Mouse (Mus musculus) kidney, adult 2 months (tissue): ENCODE measurements around the gene Pitpna. TPM values are rescaled to one million over a fixed set of nuclear protein-coding genes. Genes with fewer than 3 reads are reported as not detected.

Experiments used
- DNase-seq: peaks from one replicate; pipeline ENCODE4 v3.0.0; 2021
- H3K27ac ChIP-seq: fragments of 200-500 bp; 2 replicates; pipeline ENCODE4 v1.5.1; 2012; ENCODE audit warnings: low read depth, low read length, control low read depth, inconsistent platforms; ENCODE audit not compliant: insufficient read depth
- H3K27me3 ChIP-seq: fragments of 200-500 bp; replicated peaks from 2 replicates; pipeline ENCODE4 v1.6.1; 2012; ENCODE audit warnings: mild to moderate bottlenecking, moderate library complexity, low read length, inconsistent platforms; ENCODE audit not compliant: control insufficient read depth, insufficient read depth
- H3K36me3 ChIP-seq: fragments of 200-500 bp; 2 replicates; pipeline ENCODE4 v1.6.1; 2012; ENCODE audit warnings: mild to moderate bottlenecking, moderate library complexity, low read length, inconsistent platforms; ENCODE audit not compliant: control insufficient read depth, insufficient read depth
- H3K4me1 ChIP-seq: fragments of 200-500 bp; 2 replicates; pipeline ENCODE4 v1.6.1; 2011; ENCODE audit warnings: low read length; ENCODE audit not compliant: control insufficient read depth, insufficient read depth
- H3K4me3 ChIP-seq: fragments of 200-500 bp; 2 replicates; pipeline ENCODE4 v1.5.1; 2011; ENCODE audit warnings: mild to moderate bottlenecking, low read depth, low read length, control low read depth; ENCODE audit not compliant: insufficient read depth
- CTCF ChIP-seq: fragments of 200-500 bp; conservative IDR thresholded peaks from 2 replicates; pipeline ENCODE4 v1.5.1; 2011; ENCODE audit warnings: low read depth, mild to moderate bottlenecking, control low read depth, low read length, moderate library complexity, mixed read lengths; ENCODE audit not compliant: insufficient read depth, insufficient read length
- POLR2A ChIP-seq: fragments of 200-500 bp; IDR thresholded peaks from one replicate; pipeline ENCODE4 v1.6.1; 2011; ENCODE audit warnings: low read depth, low read length, control low read depth
- WGBS: fragments of 180-500 bp; shearing (Covaris S2); methylation state at CpG from one replicate; pipeline ENCODE4 v1.1.7; 2018; 5-methylcytosine and 5-hydroxymethylcytosine counted together
- polyA plus RNA-seq: library from polyadenylated mRNA; depleted of rRNA; stranded (reverse); fragments of >200 nt; gene quantifications from 2 replicates; pipeline ENCODE4 v1.2.3, GENCODE M21; 2012; rRNA removed

The Pitpna gene
- 43.8 and 60.3 TPM in 2 replicates for polyA plus RNA-seq

GRCm38 (mm10) chr11:75587493-75588284, at the start of gene Pitpna:
Gene Pitpna, plus strand, starts transcription at chr11:75588097.
- WGBS: 5% methylated on average over 47 of the region's 49 CpGs
- peak within 1 kb of the TSS; percentile 82 for H3K27ac ChIP-seq
- DNase-seq: peak; percentile 97
- no peaks in the 10 kb centered on the region for H3K36me3 ChIP-seq
- peaks cover 4% of the 10 kb centered on the region; the same call in 1 of the 2 replicates for H3K4me1 ChIP-seq
- TF ChIP-seq POLR2A (peak; percentile 40), CTCF (no peak)
- no peaks in the 10 kb centered on the region for H3K27me3 ChIP-seq
- H3K4me3 ChIP-seq: peak within 1 kb of the TSS; percentile 86

- Histone ChIP-seq H3K27me3 (no peaks in the 10 kb centered on the region), H3K4me1 (peaks cover 23% of the 10 kb centered on the region), H3K27ac (peak overlapping the region; percentile 44), H3K4me3 (no peak overlapping the region), H3K36me3 (no peaks in the 10 kb centered on the region; the same call in 1 of the 2 replicates)
- DNase-seq: no peak
- TF ChIP-seq POLR2A (no peak), CTCF (no peak)
- WGBS: 39% methylated on average over 9 of the region's 9 CpGs
These were observed 49.5 kb upstream of the Pitpna start for GRCm38 (mm10) chr11:75538184-75538969.

- Histone ChIP-seq H3K4me3 (no peak overlapping the region), H3K36me3 (no peaks in the 10 kb centered on the region; the same call in 1 of the 2 replicates), H3K27me3 (no peaks in the 10 kb centered on the region), H3K4me1 (peaks cover 23% of the 10 kb centered on the region), H3K27ac (0 out of 2 replicates have a peak overlapping the region, but pooled peaks have one; percentile 44)
- 76% methylated on average over 13 of the region's 13 CpGs for WGBS
- DNase-seq: no peak
- TF ChIP-seq CTCF (no peak), POLR2A (no peak)
These were observed 49.0 kb upstream of the Pitpna start for GRCm38 (mm10) chr11:75538970-75539299.

- WGBS: 74% methylated on average over 8 of the region's 8 CpGs
- Histone ChIP-seq H3K4me1 (peaks cover 23% of the 10 kb centered on the region), H3K27me3 (no peaks in the 10 kb centered on the region), H3K36me3 (no peaks in the 10 kb centered on the region; the same call in 1 of the 2 replicates), H3K27ac (peak overlapping the region; percentile 33), H3K4me3 (no peak overlapping the region)
- TF ChIP-seq POLR2A (no peak), CTCF (no peak)
- no peak for DNase-seq
These were observed 47.7 kb upstream of the Pitpna start for GRCm38 (mm10) chr11:75540209-75540608.

GRCm38 (mm10) chr11:75540710-75541581, 47.0 kb upstream of the Pitpna start:
- DNase-seq: peak; percentile 39
- Histone ChIP-seq H3K27me3 (no peaks in the 10 kb centered on the region), H3K27ac (peak overlapping the region; percentile 33), H3K36me3 (no peaks in the 10 kb centered on the region; the same call in 1 of the 2 replicates), H3K4me1 (peaks cover 23% of the 10 kb centered on the region), H3K4me3 (no peak overlapping the region)
- WGBS: 52% methylated on average over 19 of the region's 19 CpGs
- no peak for TF ChIP-seq CTCF
- TF ChIP-seq POLR2A: no peak

- Histone ChIP-seq H3K4me1 (peaks cover 21% of the 10 kb centered on the region), H3K27ac (no peak overlapping the region), H3K27me3 (no peaks in the 10 kb centered on the region), H3K36me3 (no peaks in the 10 kb centered on the region; the same call in 1 of the 2 replicates), H3K4me3 (no peak overlapping the region)
- 85% methylated on average over 9 of the region's 9 CpGs for WGBS
- TF ChIP-seq POLR2A (no peak), CTCF (no peak)
- DNase-seq: no peak
These were observed 43.2 kb upstream of the Pitpna start for GRCm38 (mm10) chr11:75544713-75545112.

- Histone ChIP-seq H3K4me3 (no peak overlapping the region), H3K36me3 (no peaks in the 10 kb centered on the region; the same call in 1 of the 2 replicates), H3K4me1 (peaks cover 21% of the 10 kb centered on the region), H3K27ac (no peak overlapping the region), H3K27me3 (no peaks in the 10 kb centered on the region)
- TF ChIP-seq POLR2A (no peak), CTCF (no peak)
- 86% methylated on average over 4 of the region's 4 CpGs for WGBS
- no peak for DNase-seq
These were observed 41.8 kb upstream of the Pitpna start for GRCm38 (mm10) chr11:75546057-75546456.
